Mouse (Mus musculus): Measurements from ENCODE around the gene Ckm. TPM values are rescaled to one million over a fixed set of nuclear protein-coding genes. Genes with fewer than 3 reads are reported as not detected.

Gene Ckm
- total and polyA plus RNA-seq, 2 experiments from 2014 or later, result 4,665 to 5,632 TPM

- Histone ChIP-seq H3K27ac (ENCODE audit: low read depth) (no peak within 1 kb of the TSS), H3K27me3 (ENCODE audit: control insufficient read depth, insufficient read depth, low read length) (peaks cover 38% of the 10 kb centered on the region), H3K9me3 (replicated peaks; ENCODE audit: control insufficient read depth, low read length) (peaks cover 5% of the 10 kb centered on the region; the same call in 1 of the 2 replicates), H3K9ac (replicated peaks; ENCODE audit: low read depth, low read length) (peak within 1 kb of the TSS; percentile 53), H3K4me2 (ENCODE audit: low read depth, low read length) (peak within 1 kb of the TSS; percentile 96), H3K4me3 (ENCODE audit: low read depth, low read length) (peak within 1 kb of the TSS; percentile 64), H3K4me1 (ENCODE audit: control insufficient read depth, insufficient read depth) (0 out of 2 replicates have a peak, but pooled peaks cover 5% of the 10 kb centered on the region), H3K36me3 (replicated peaks; ENCODE audit: control insufficient read depth, insufficient read depth, low read length) (no peaks in the 10 kb centered on the region)
- under 1% methylated on average over 60 of the region's 62 CpGs for WGBS
- DNase-seq (ENCODE audit: low spot score) (no peak), ATAC-seq (ENCODE audit: insufficient read depth, low read depth) (no peak)
- TF ChIP-seq EP300 (IDR thresholded peaks at IDR 0.05; ENCODE audit: low read depth) (no peak), CTCF (IDR thresholded peaks at IDR 0.05; ENCODE audit: low read depth) (no peak)
These were observed 762 bp upstream of the Ckm start, which contains the start of gene Klc3 for GRCm38 (mm10) chr7:19403731-19404296. Gene Klc3 (minus strand): TSS chr7:19404104.

- Histone ChIP-seq H3K36me3 (replicated peaks; ENCODE audit: control insufficient read depth, insufficient read depth, low read length) (no peaks in the 10 kb centered on the region), H3K4me3 (ENCODE audit: low read depth, low read length) (no peak overlapping the region), H3K27me3 (ENCODE audit: control insufficient read depth, insufficient read depth, low read length) (peaks cover 33% of the 10 kb centered on the region), H3K4me2 (ENCODE audit: low read depth, low read length) (peak overlapping the region; percentile 18; the same call in 1 of the 2 replicates), H3K9me3 (replicated peaks; ENCODE audit: control insufficient read depth, low read length) (peaks cover 5% of the 10 kb centered on the region; the same call in 1 of the 2 replicates), H3K9ac (replicated peaks; ENCODE audit: low read depth, low read length) (no peak overlapping the region), H3K4me1 (ENCODE audit: control insufficient read depth, insufficient read depth) (peaks cover 10% of the 10 kb centered on the region; the same call in 1 of the 2 replicates), H3K27ac (ENCODE audit: low read depth) (no peak overlapping the region)
- ATAC-seq (ENCODE audit: insufficient read depth, low read depth) (peak; percentile 30; the same call in 1 of the 2 replicates), DNase-seq (ENCODE audit: low spot score) (peak; percentile 83)
- no peak for TF ChIP-seq EP300 (IDR thresholded peaks at IDR 0.05; ENCODE audit: low read depth)
- peak; percentile 92 for TF ChIP-seq CTCF (IDR thresholded peaks at IDR 0.05; ENCODE audit: low read depth)
- 5% methylated on average over 19 of the region's 19 CpGs for WGBS
These were observed 841 bp downstream of the Ckm start for GRCm38 (mm10) chr7:19405417-19405816.

- Histone ChIP-seq H3K27me3 (ENCODE audit: control insufficient read depth, insufficient read depth, low read length) (peaks cover 5% of the 10 kb centered on the region), H3K4me1 (ENCODE audit: control insufficient read depth, insufficient read depth) (peaks cover 12% of the 10 kb centered on the region; the same call in 1 of the 2 replicates), H3K4me3 (ENCODE audit: low read depth, low read length) (peak overlapping the region; percentile 14; the same call in 1 of the 2 replicates), H3K4me2 (ENCODE audit: low read depth, low read length) (peak overlapping the region; percentile 37), H3K9ac (replicated peaks; ENCODE audit: low read depth, low read length) (peak overlapping the region; percentile 60), H3K27ac (ENCODE audit: low read depth) (peak overlapping the region; percentile 95), H3K9me3 (replicated peaks; ENCODE audit: control insufficient read depth, low read length) (no peaks in the 10 kb centered on the region), H3K36me3 (replicated peaks; ENCODE audit: control insufficient read depth, insufficient read depth, low read length) (no peaks in the 10 kb centered on the region)
- peak; percentile 85 for DNase-seq (ENCODE audit: low spot score)
- TF ChIP-seq EP300 (IDR thresholded peaks at IDR 0.05; ENCODE audit: low read depth), result no peak; the same call in 1 of the 2 replicates
- no peak for TF ChIP-seq CTCF (IDR thresholded peaks at IDR 0.05; ENCODE audit: low read depth)
- WGBS, result 15% methylated on average over 6 of the region's 6 CpGs
- peak; percentile 71 for ATAC-seq (ENCODE audit: insufficient read depth, low read depth)
These were observed 5.2 kb downstream of the Ckm start for GRCm38 (mm10) chr7:19409753-19410152.

- peaks cover 2% of the 10 kb centered on the region; the same call in 1 of the 2 replicates for H3K36me3 ChIP-seq (replicated peaks; ENCODE audit: control insufficient read depth, insufficient read depth, low read length)
- peak; percentile 87 for DNase-seq (ENCODE audit: low spot score)
- peaks cover 18% of the 10 kb centered on the region for H3K4me1 ChIP-seq (ENCODE audit: control insufficient read depth, insufficient read depth)
- TF ChIP-seq EP300 (IDR thresholded peaks at IDR 0.05; ENCODE audit: low read depth) (peak; percentile 83), CTCF (IDR thresholded peaks at IDR 0.05; ENCODE audit: low read depth) (no peak)
- peak overlapping the region; percentile 58 for H3K4me2 ChIP-seq (ENCODE audit: low read depth, low read length)
- no peaks in the 10 kb centered on the region for H3K27me3 ChIP-seq (ENCODE audit: control insufficient read depth, insufficient read depth, low read length)
- H3K27ac ChIP-seq (ENCODE audit: low read depth), result peak overlapping the region; percentile 95
- peak; percentile 88 for ATAC-seq (ENCODE audit: insufficient read depth, low read depth)
- peak overlapping the region; percentile 60 for H3K9ac ChIP-seq (replicated peaks; ENCODE audit: low read depth, low read length)
- peak overlapping the region; percentile 46 for H3K4me3 ChIP-seq (ENCODE audit: low read depth, low read length)
- H3K9me3 ChIP-seq (replicated peaks; ENCODE audit: control insufficient read depth, low read length), result no peaks in the 10 kb centered on the region
- 35% methylated on average over 11 of the region's 11 CpGs for WGBS
These were observed 6.3 kb downstream of the Ckm start for GRCm38 (mm10) chr7:19410766-19411344.

GRCm38 (mm10) chr7:19411783-19412182 lies 7.2 kb downstream of the Ckm start:
- H3K4me1 ChIP-seq (ENCODE audit: control insufficient read depth, insufficient read depth), result peaks cover 19% of the 10 kb centered on the region
- 30% methylated on average over 5 of the region's 5 CpGs for WGBS
- H3K27ac ChIP-seq (ENCODE audit: low read depth), result peak overlapping the region; percentile 95
- peak overlapping the region; percentile 46 for H3K4me3 ChIP-seq (ENCODE audit: low read depth, low read length)
- peak overlapping the region; percentile 60 for H3K9ac ChIP-seq (replicated peaks; ENCODE audit: low read depth, low read length)
- H3K4me2 ChIP-seq (ENCODE audit: low read depth, low read length), result peak overlapping the region; percentile 58
- peak; percentile 49 for DNase-seq (ENCODE audit: low spot score)
- peaks cover 5% of the 10 kb centered on the region; the same call in 1 of the 2 replicates for H3K36me3 ChIP-seq (replicated peaks; ENCODE audit: control insufficient read depth, insufficient read depth, low read length)
- H3K9me3 ChIP-seq (replicated peaks; ENCODE audit: control insufficient read depth, low read length), result no peaks in the 10 kb centered on the region
- no peak for TF ChIP-seq CTCF (IDR thresholded peaks at IDR 0.05; ENCODE audit: low read depth)
- no peak for TF ChIP-seq EP300 (IDR thresholded peaks at IDR 0.05; ENCODE audit: low read depth)
- H3K27me3 ChIP-seq (ENCODE audit: control insufficient read depth, insufficient read depth, low read length), result no peaks in the 10 kb centered on the region
- no peak for ATAC-seq (ENCODE audit: insufficient read depth, low read depth)

Data from heart, postnatal 0 days (tissue).